Mouse (Mus musculus) heart, postnatal 0 days (tissue): ENCODE results near the gene Ccdc38. TPM values are rescaled to one million over a fixed set of nuclear protein-coding genes. Genes with fewer than 3 reads are reported as not detected.
A peak's percentile ranks its signal among the peaks of the same experiment; 100 is the strongest.

ENCODE experiments used
- ATAC-seq: fragments of 200-750 bp; cut with Nextera tagmentation; 2 replicates; pipeline ENCODE4 v1.8.0; 2017; ENCODE audit warnings: low read depth, moderate number of reproducible peaks, moderate library complexity; ENCODE audit not compliant: insufficient read depth
- DNase-seq: peaks from one replicate; pipeline ENCODE4 v3.0.0-alpha.2; 2016; ENCODE audit warnings: low spot score
- H3K27ac ChIP-seq: fragments of 300-500 bp; sonication (generic); 2 replicates; pipeline ENCODE4 v1.5.1; 2014; ENCODE audit warnings: low read depth, mild to moderate bottlenecking
- H3K27me3 ChIP-seq: fragments of 300-500 bp; sonication (generic); 2 replicates; pipeline ENCODE4 v1.6.1; 2014; ENCODE audit warnings: low read length, mixed read lengths; ENCODE audit not compliant: control insufficient read depth, insufficient read depth
- H3K36me3 ChIP-seq: fragments of 300-500 bp; sonication (generic); replicated peaks from 2 replicates; pipeline ENCODE4 v1.6.1; 2014; ENCODE audit warnings: low read length, mixed read lengths; ENCODE audit not compliant: control insufficient read depth, insufficient read depth
- H3K4me1 ChIP-seq: fragments of 300-500 bp; sonication (generic); 2 replicates; pipeline ENCODE4 v1.6.1; 2014; ENCODE audit warnings: antibody characterized with exemption; ENCODE audit not compliant: control insufficient read depth, insufficient read depth
- H3K4me2 ChIP-seq: fragments of 300-500 bp; sonication (generic); 2 replicates; pipeline ENCODE4 v1.6.1; 2014; ENCODE audit warnings: low read depth, mild to moderate bottlenecking, low read length, moderate library complexity
- H3K4me3 ChIP-seq: fragments of 300-500 bp; sonication (generic); 2 replicates; pipeline ENCODE4 v1.5.1; 2014; ENCODE audit warnings: low read depth, low read length
- H3K9ac ChIP-seq: fragments of 300-500 bp; sonication (generic); replicated peaks from 2 replicates; pipeline ENCODE4 v1.6.1; 2014; ENCODE audit warnings: low read depth, low read length, mixed read lengths
- H3K9me3 ChIP-seq: fragments of 300-500 bp; sonication (generic); replicated peaks from 2 replicates; pipeline ENCODE4 v1.6.1; 2016; ENCODE audit warnings: low read length; ENCODE audit not compliant: control insufficient read depth
- CTCF ChIP-seq: IDR thresholded peaks from 2 replicates; pipeline ENCODE4 v1.5.1; 2016; ENCODE audit warnings: antibody characterized with exemption, control low read depth, low read depth
- EP300 ChIP-seq: IDR thresholded peaks from 2 replicates; pipeline ENCODE4 v1.6.1; 2016; ENCODE audit warnings: antibody characterized with exemption, low read depth
- WGBS: fragments of 180-500 bp; shearing (Covaris S2); extraction: QIAGEN DNeasy Blood & Tissue Kit; methylation state at CpG from one replicate; pipeline ENCODE4 v1.1.7; 2014; 5-methylcytosine and 5-hydroxymethylcytosine counted together
- polyA plus RNA-seq: library from polyadenylated mRNA; unstranded; fragments of >200 nt; fragmentation: Nextera tagmentation; extraction: Ambion mirVana; gene quantifications from 2 replicates; pipeline ENCODE4 v1.2.1, GENCODE M21; 2015
- total RNA-seq: library from RNA; depleted of rRNA; stranded (reverse); fragments of >200 nt; gene quantifications from 2 replicates; pipeline ENCODE4 v1.2.3, GENCODE M21; 2014; ENCODE audit warnings: low replicate concordance; rRNA removed

The Ccdc38 gene
- total RNA-seq (not detected in 2 replicates), polyA plus RNA-seq (0.10 and 0.11 TPM in 2 replicates)

DNA sequence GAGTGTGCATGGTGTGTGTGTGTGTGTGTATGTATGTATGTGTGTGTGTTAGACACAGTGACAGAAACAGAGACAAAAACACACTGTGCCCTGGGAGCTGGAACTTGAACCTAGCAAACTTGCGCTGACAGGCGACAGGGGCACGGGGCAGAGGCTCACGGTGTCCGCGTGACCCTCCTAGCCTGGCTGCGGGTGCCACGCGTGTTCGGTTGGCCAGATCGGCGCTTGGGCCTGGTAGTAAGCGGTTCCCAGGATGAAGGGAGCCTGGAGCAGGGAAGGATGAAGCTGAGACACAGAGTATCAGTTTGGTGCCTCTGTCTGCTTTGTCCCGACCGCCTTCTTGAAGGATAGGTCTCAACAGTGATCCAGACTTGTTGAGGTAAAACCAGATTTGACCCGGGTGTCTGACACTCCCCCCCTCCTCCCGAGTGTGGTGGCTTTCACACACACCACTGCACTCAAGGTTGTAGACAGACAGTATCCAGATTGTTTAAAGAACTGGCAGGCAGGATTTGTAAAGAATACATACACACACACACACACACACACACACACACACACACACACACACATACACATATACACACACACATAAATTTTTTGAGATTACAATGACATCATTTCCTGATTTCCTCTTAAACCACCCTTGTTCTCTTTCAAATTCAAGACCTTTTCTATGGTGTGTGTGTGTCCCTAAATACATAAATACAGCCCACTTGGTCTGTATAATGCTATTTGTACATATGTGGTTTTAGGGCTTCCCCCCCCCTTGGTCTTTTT is at the start of gene Ccdc38:
TSS of gene Ccdc38 (plus strand) at position 202 of the 780 bp plus-strand sequence.
- Histone ChIP-seq H3K9me3 (no peaks in the 10 kb centered on the region), H3K27me3 (peaks cover 10% of the 10 kb centered on the region; the same call in 1 of the 2 replicates), H3K4me1 (peaks cover 7% of the 10 kb centered on the region; the same call in 1 of the 2 replicates), H3K36me3 (no peaks in the 10 kb centered on the region), H3K27ac (no peak within 1 kb of the TSS), H3K4me2 (peak within 1 kb of the TSS; percentile 75), H3K4me3 (peak within 1 kb of the TSS; percentile 54), H3K9ac (peak within 1 kb of the TSS; percentile 38; the same call in 1 of the 2 replicates)
- no peak for TF ChIP-seq CTCF
- no peak for TF ChIP-seq EP300
- 47% methylated on average over 17 of the region's 17 CpGs for WGBS
- DNase-seq, result no peak
- ATAC-seq, result peak; percentile 12; the same call in 1 of the 2 replicates

DNA sequence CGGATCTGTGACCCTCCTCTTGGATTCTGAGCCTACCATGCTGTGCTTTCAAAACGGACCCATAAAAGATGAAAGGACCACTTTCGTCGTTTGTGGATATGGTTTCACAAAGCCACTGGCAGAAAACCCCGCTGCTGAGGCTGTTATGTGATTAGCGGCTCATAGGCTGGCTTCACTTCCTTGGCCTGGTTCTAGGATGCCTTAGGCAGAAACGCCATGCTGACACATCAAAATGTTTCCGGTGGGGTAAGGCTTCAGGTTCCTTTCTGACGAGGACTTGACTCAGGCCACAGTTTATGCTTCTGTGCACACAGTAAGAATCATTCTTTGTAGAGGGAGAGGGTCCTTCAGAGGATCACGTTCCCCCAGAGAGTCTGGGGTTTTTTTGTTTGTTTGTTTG is 39.6 kb upstream of the Ccdc38 start:
- ATAC-seq, result no peak
- Histone ChIP-seq H3K27me3 (no peaks in the 10 kb centered on the region), H3K4me2 (no peak overlapping the region), H3K4me1 (no peaks in the 10 kb centered on the region), H3K9ac (no peak overlapping the region), H3K9me3 (no peaks in the 10 kb centered on the region), H3K4me3 (no peak overlapping the region), H3K27ac (no peak overlapping the region), H3K36me3 (no peaks in the 10 kb centered on the region)
- TF ChIP-seq EP300 (no peak), CTCF (no peak)
- 65% methylated on average over 10 of the region's 10 CpGs for whole genome bisulfite sequencing
- no peak for DNase-seq

DNA sequence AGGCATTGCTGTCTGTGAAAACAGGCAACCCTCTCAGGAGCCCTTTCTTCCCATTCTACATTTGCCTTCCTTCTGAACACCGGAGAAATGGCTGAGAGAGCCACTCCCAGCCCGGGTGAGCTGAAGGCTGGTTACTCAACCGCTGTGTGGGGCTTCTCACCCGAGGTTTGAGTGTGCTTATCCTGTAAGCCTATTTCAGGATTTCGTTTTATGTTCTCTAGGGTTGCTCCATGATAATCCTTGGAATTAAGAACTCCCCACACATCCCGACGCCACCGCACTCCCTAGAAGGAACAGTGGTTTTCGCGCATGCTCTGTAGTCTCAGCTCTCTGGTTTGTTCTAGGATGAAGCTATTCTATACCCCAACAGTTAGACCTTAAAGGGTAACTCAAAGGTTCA is 39.1 kb upstream of the Ccdc38 start:
- Histone ChIP-seq H3K4me3 (no peak overlapping the region), H3K27ac (no peak overlapping the region), H3K9ac (no peak overlapping the region), H3K4me2 (no peak overlapping the region), H3K9me3 (no peaks in the 10 kb centered on the region), H3K36me3 (no peaks in the 10 kb centered on the region), H3K27me3 (no peaks in the 10 kb centered on the region), H3K4me1 (no peaks in the 10 kb centered on the region)
- TF ChIP-seq EP300, result no peak
- TF ChIP-seq CTCF, result no peak
- WGBS, result 78% methylated on average over 10 of the region's 10 CpGs
- ATAC-seq (no peak), DNase-seq (no peak)

DNA sequence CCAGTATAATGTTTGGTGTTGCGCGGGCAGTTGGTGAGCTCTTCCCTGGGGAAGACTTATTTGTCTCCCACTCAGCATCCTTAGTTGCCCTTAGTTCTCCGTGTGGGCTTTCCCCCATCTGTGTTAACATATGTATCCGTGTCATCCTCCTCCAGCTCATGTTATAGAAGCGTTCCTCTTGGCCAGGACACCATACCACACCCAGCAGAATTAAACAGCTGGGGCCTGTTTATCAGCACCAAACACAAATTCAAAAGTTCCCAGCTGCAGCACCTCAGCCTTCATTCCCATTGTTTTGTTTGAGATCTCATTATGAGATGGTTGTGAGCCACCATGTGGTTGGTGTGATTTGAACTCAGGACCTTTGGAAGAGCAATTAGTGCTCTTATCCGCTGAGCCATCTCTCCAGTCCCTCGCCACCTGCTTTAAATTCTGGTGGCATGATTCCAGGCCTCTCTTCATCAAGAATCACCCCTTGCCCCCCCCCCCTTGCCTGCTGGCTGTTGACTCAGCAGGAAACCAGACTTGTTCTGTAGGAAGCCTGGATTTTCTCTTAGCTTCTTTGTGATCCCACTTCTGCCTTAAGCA is 32.0 kb upstream of the Ccdc38 start:
- WGBS, result 78% methylated on average over 7 of the region's 7 CpGs
- no peak for DNase-seq
- Histone ChIP-seq H3K27me3 (no peaks in the 10 kb centered on the region), H3K4me1 (no peaks in the 10 kb centered on the region), H3K9ac (no peak overlapping the region), H3K9me3 (no peaks in the 10 kb centered on the region), H3K4me3 (no peak overlapping the region), H3K36me3 (no peaks in the 10 kb centered on the region), H3K4me2 (no peak overlapping the region), H3K27ac (no peak overlapping the region)
- ATAC-seq, result no peak
- TF ChIP-seq CTCF (no peak), EP300 (no peak)

DNA sequence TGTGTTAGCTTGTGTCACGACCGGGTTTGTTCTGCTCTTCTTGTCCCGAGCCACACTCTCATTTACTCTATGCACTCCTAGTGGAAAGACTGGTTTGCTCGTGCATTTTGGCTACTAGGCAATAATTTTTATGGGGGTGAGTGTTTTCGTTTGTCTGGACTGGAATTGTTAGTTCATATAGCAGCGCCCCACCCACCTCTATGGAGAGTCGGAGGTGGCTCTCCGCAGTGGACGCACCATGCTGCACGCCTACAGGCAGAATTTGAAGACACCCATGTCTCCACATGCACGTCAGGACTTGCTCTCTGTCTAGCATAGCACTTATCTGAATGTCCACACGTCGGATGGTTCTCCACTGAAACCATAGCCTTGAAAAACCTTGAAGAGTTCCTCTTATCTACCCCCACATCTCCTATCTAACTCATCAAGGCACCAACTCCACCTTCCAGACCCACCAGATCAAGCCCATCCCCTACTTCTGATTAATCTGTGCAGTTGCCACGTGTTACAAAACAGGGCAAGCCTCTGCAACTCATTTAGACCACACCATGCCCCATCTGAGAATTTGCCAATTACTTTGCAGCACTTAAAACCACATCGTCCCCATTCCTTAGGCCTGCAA is 30.8 kb upstream of the Ccdc38 start:
- ATAC-seq (no peak), DNase-seq (no peak)
- 84% methylated on average over 15 of the region's 15 CpGs for WGBS
- H3K4me1 ChIP-seq, result no peaks in the 10 kb centered on the region
- H3K4me2 ChIP-seq, result no peak overlapping the region
- no peak overlapping the region for H3K9ac ChIP-seq
- TF ChIP-seq CTCF, result no peak
- TF ChIP-seq EP300, result no peak
- H3K36me3 ChIP-seq, result no peaks in the 10 kb centered on the region
- no peak overlapping the region for H3K27ac ChIP-seq
- no peak overlapping the region for H3K4me3 ChIP-seq
- H3K9me3 ChIP-seq, result no peaks in the 10 kb centered on the region
- no peaks in the 10 kb centered on the region for H3K27me3 ChIP-seq
